Mouse (Mus musculus) embryonic facial prominence, embryonic 13.5 days (tissue): ENCODE results near the gene Msh5. TPM values are rescaled to one million over a fixed set of nuclear protein-coding genes. Genes with fewer than 3 reads are reported as not detected.
"Not testable (repeated sequence)": the region's sequence is repeated elsewhere in the genome, so short reads cannot be mapped to it uniquely, and the experiment has no call there.

ENCODE experiments used
- ATAC-seq: fragments of 200-750 bp; cut with Nextera tagmentation; 2 replicates; pipeline ENCODE4 v1.8.0; 2017; ENCODE audit warnings: low read depth; ENCODE audit not compliant: insufficient number of reproducible peaks, insufficient read depth, low FRiP score, low TSS enrichment
- H3K27ac ChIP-seq: fragments of 300-500 bp; sonication (generic); 2 replicates; pipeline ENCODE4 v1.5.1; 2015; ENCODE audit warnings: moderate library complexity, mild to moderate bottlenecking, inconsistent platforms
- H3K27me3 ChIP-seq: fragments of 300-500 bp; sonication (generic); 2 replicates; pipeline ENCODE4 v1.6.1; 2015; ENCODE audit warnings: mild to moderate bottlenecking, inconsistent platforms
- H3K36me3 ChIP-seq: fragments of 300-500 bp; sonication (generic); 2 replicates; pipeline ENCODE4 v1.6.1; 2015; ENCODE audit warnings: mild to moderate bottlenecking, inconsistent platforms
- H3K4me1 ChIP-seq: fragments of 300-500 bp; sonication (generic); 2 replicates; pipeline ENCODE4 v1.6.1; 2015; ENCODE audit warnings: inconsistent platforms
- H3K4me2 ChIP-seq: fragments of 300-500 bp; sonication (generic); 2 replicates; pipeline ENCODE4 v1.6.1; 2015; ENCODE audit warnings: moderate library complexity, mild to moderate bottlenecking, inconsistent platforms
- H3K4me3 ChIP-seq: fragments of 300-500 bp; sonication (generic); 2 replicates; pipeline ENCODE4 v1.5.1; 2015; ENCODE audit warnings: mild to moderate bottlenecking, inconsistent platforms
- H3K9ac ChIP-seq: fragments of 300-500 bp; sonication (generic); 2 replicates; pipeline ENCODE4 v1.6.1; 2015; ENCODE audit warnings: mild to moderate bottlenecking, inconsistent platforms
- H3K9me3 ChIP-seq: fragments of 300-500 bp; sonication (generic); 2 replicates; pipeline ENCODE4 v1.6.1; 2016; ENCODE audit warnings: inconsistent platforms
- WGBS: fragments of 180-500 bp; shearing (Covaris S2); methylation state at CpG from one replicate; pipeline ENCODE4 v1.1.7; 2015; ENCODE audit warnings: mixed read lengths; 5-methylcytosine and 5-hydroxymethylcytosine counted together
- polyA plus RNA-seq: library from polyadenylated mRNA; unstranded; fragments of >200 nt; fragmentation: Nextera tagmentation; extraction: Ambion mirVana; gene quantifications from 2 replicates; pipeline ENCODE4 v1.2.1, GENCODE M21; 2015

Msh5 gene
- polyA plus RNA-seq, 1 experiment from 2014 or later: 3.5 TPM

DNA sequence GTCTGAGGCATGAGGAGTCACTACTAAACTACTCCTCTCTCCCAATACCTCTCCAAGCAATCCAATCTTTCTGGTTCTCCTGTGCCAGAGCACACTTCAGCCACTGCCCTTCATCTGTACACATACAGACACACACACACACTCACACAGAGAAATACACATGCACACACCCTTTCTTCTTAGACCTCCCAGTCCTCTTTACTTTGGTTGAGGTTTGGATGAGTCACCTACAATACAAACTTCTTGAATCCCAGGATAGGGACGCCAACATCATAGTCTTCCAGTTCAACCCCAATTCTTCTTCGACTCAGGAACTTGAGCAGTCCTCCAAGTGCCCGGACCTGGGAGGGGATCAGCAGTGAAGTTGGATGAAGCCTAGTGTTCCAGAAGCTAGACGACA, 2.8 kb downstream of the Msh5 start:
- Histone ChIP-seq H3K27ac (no peak overlapping the region), H3K4me1 (peaks cover 32% of the 10 kb centered on the region), H3K27me3 (no peaks in the 10 kb centered on the region), H3K9me3 (no peaks in the 10 kb centered on the region), H3K4me2 (no peak overlapping the region), H3K36me3 (no peaks in the 10 kb centered on the region), H3K4me3 (no peak overlapping the region), H3K9ac (0 out of 2 replicates have a peak overlapping the region, but pooled peaks have one; percentile 2)
- no peak for ATAC-seq
- WGBS: 86% methylated on average over 4 of the region's 4 CpGs

GRCm38 (mm10) chr17:35039121-35039873, 7.2 kb downstream of the Msh5 start:
- Histone ChIP-seq H3K27me3 (no peaks in the 10 kb centered on the region), H3K4me2 (no peak overlapping the region), H3K4me3 (no peak overlapping the region)

GRCm38 (mm10) chr17:35034896-35035295, 11.6 kb downstream of the Msh5 start:
- WGBS: 65% methylated on average over 6 of the region's 6 CpGs
- Histone ChIP-seq H3K36me3 (no peaks in the 10 kb centered on the region), H3K9ac (no peak overlapping the region), H3K4me2 (no peak overlapping the region), H3K27me3 (no peaks in the 10 kb centered on the region), H3K27ac (no peak overlapping the region), H3K9me3 (no peaks in the 10 kb centered on the region), H3K4me1 (peaks cover 1% of the 10 kb centered on the region), H3K4me3 (no peak overlapping the region)
- no peak for ATAC-seq

More at GRCm38 (mm10) chr17:35039121-35039873, 7.2 kb downstream of the Msh5 start:
- H3K9me3 ChIP-seq: no peaks in the 10 kb centered on the region
- 80% methylated on average over 11 of the region's 11 CpGs for WGBS
- H3K9ac ChIP-seq: no peak overlapping the region
- no peak overlapping the region for H3K27ac ChIP-seq
- ATAC-seq: no peak
- H3K36me3 ChIP-seq: no peaks in the 10 kb centered on the region
- no peaks in the 10 kb centered on the region; the same call in 1 of the 2 replicates for H3K4me1 ChIP-seq

GRCm38 (mm10) chr17:35033703-35034102, 12.8 kb downstream of the Msh5 start:
- not testable (repeated sequence) for H3K36me3 ChIP-seq, H3K4me3 ChIP-seq, H3K9me3 ChIP-seq, ATAC-seq, H3K27ac ChIP-seq, H3K4me2 ChIP-seq, H3K4me1 ChIP-seq, H3K27me3 ChIP-seq, H3K9ac ChIP-seq
- 65% methylated on average over 1 of the region's 1 CpGs for WGBS

GRCm38 (mm10) chr17:35032323-35032870, 14.1 kb downstream of the Msh5 start:
- H3K9ac ChIP-seq: no peak overlapping the region
- ATAC-seq: no peak
- H3K27ac ChIP-seq: no peak overlapping the region
- H3K36me3 ChIP-seq: no peaks in the 10 kb centered on the region
- H3K4me1 ChIP-seq: peaks cover 12% of the 10 kb centered on the region
- no peak overlapping the region for H3K4me3 ChIP-seq
- no peaks in the 10 kb centered on the region for H3K27me3 ChIP-seq
- WGBS: 73% methylated on average over 8 of the region's 8 CpGs
- H3K4me2 ChIP-seq: no peak overlapping the region
- no peaks in the 10 kb centered on the region for H3K9me3 ChIP-seq

- H3K9me3 ChIP-seq: no peaks in the 10 kb centered on the region
- H3K4me2 ChIP-seq: no peak overlapping the region
- H3K36me3 ChIP-seq: no peaks in the 10 kb centered on the region
- H3K27me3 ChIP-seq: no peaks in the 10 kb centered on the region
- ATAC-seq: no peak
- no peak overlapping the region for H3K9ac ChIP-seq
- H3K4me1 ChIP-seq: peaks cover 15% of the 10 kb centered on the region
- 93% methylated on average over 7 of the region's 7 CpGs for WGBS
- H3K4me3 ChIP-seq: no peak overlapping the region
- H3K27ac ChIP-seq: no peak overlapping the region
Observed at GRCm38 (mm10) chr17:35031880-35032279, 14.7 kb downstream of the Msh5 start.

DNA sequence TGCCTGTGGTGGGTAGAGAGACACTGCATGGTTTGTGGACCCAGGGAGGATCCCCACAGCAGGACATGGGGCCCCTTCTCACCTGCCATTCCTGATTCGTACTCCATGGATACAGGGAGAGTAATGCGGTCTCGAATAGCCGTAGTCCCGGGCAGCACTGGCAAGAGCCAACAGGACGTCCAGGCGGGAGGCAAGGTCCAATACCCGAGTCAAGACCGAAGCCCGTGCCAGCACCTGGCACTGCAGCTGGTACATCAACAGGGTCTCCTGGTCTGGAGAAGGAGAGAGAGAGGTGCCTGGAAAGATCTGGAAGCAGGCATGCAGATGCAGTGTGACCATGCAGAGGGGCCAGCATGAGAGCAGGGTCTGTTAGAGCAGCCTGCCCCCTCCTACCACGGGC, 15.3 kb downstream of the Msh5 start:
- Histone ChIP-seq H3K4me2 (no peak overlapping the region), H3K9ac (no peak overlapping the region), H3K36me3 (no peaks in the 10 kb centered on the region), H3K4me1 (peaks cover 20% of the 10 kb centered on the region), H3K9me3 (no peaks in the 10 kb centered on the region), H3K27me3 (no peaks in the 10 kb centered on the region), H3K4me3 (no peak overlapping the region), H3K27ac (no peak overlapping the region)
- ATAC-seq: no peak
- 92% methylated on average over 11 of the region's 11 CpGs for WGBS

- no peaks in the 10 kb centered on the region for H3K9me3 ChIP-seq
- no peaks in the 10 kb centered on the region for H3K36me3 ChIP-seq
- H3K27me3 ChIP-seq: no peaks in the 10 kb centered on the region
- H3K4me3 ChIP-seq: no peak overlapping the region
- H3K9ac ChIP-seq: 0 out of 2 replicates have a peak overlapping the region, but pooled peaks have one; percentile 58
- no peak overlapping the region for H3K27ac ChIP-seq
- no peak for ATAC-seq
- WGBS: 31% methylated on average over 19 of the region's 19 CpGs
- peak overlapping the region; percentile 24 for H3K4me2 ChIP-seq
- peaks cover 29% of the 10 kb centered on the region for H3K4me1 ChIP-seq
Observed at GRCm38 (mm10) chr17:35029691-35030532, 16.6 kb downstream of the Msh5 start.

DNA sequence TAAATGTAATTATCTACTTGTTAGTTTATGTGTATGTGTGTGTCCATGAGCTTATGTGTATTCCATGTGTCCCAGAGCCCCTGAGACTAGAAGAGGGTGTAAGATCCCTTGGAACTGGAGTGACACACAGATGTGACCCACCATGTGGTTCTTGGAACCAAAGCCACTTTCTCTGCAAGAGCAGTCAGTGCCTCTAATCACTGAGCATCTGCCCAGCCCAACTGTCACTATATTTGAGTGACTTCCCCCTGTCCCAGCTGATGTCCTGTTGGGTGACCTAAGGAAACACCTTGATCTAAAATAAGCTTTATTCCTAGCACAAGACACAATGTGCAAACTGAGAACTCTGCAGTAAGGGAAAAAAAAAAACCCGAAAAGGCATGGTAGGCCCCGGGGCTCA, 18.2 kb downstream of the Msh5 start:
- no peaks in the 10 kb centered on the region for H3K27me3 ChIP-seq
- H3K4me1 ChIP-seq: peaks cover 37% of the 10 kb centered on the region
- no peak overlapping the region for H3K27ac ChIP-seq
- 71% methylated on average over 2 of the region's 2 CpGs for WGBS
- H3K4me3 ChIP-seq: no peak overlapping the region
- no peaks in the 10 kb centered on the region for H3K36me3 ChIP-seq
- ATAC-seq: no peak
- no peak overlapping the region for H3K9ac ChIP-seq
- H3K4me2 ChIP-seq: no peak overlapping the region
- H3K9me3 ChIP-seq: no peaks in the 10 kb centered on the region

DNA sequence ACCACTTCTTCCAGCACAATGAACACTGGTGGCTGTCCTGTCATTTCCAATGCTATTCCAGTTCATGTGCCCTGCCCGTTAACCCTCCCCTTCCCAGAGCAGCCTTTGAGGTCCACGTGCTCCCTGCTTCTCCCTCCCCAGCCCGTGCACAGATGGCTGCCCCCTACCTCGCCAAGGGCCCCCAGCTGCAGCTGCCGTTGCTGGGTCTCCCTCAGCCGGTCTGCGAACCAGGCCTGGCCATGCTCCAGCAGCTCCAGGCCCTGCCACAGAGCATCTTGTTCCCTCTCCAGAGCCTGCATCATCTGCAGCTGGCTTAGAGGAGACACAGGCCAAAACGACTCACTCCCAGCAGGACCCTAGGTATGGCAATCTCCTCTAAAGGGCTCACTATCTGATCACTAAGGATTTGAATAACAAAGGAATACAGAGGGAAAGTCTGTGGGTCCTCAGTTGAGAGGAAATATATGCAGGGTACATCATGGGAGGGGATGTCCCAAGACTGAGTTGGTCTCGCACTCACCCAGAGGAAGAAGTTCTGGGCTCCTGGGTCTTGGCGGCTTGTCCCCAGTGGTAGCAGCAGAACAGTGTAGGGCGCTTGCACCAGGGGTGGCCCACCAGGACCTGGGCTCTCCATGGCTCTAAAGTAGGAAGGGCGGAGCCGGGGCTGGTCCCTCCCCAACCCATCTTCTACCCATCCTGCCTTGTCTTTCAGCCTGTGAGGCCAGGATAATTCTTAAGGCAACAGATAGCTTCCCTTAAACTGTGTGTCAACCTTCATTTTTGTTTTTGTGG, 19.1 kb downstream of the Msh5 start, which contains the start of gene Sapcd1:
Sapcd1 (minus strand) TSS at position 740 of the 792 bp plus-strand sequence.
- peak within 1 kb of the TSS; percentile 64 for H3K9ac ChIP-seq
- peaks cover 37% of the 10 kb centered on the region for H3K4me1 ChIP-seq
- no peaks in the 10 kb centered on the region for H3K27me3 ChIP-seq
- H3K4me3 ChIP-seq: peak within 1 kb of the TSS; percentile 25
- H3K4me2 ChIP-seq: peak within 1 kb of the TSS; percentile 45
- WGBS: 33% methylated on average over 13 of the region's 13 CpGs
- H3K9me3 ChIP-seq: no peaks in the 10 kb centered on the region
- H3K36me3 ChIP-seq: no peaks in the 10 kb centered on the region
- ATAC-seq: peak; percentile 28; the same call in 1 of the 2 replicates
- H3K27ac ChIP-seq: peak within 1 kb of the TSS; percentile 87

DNA sequence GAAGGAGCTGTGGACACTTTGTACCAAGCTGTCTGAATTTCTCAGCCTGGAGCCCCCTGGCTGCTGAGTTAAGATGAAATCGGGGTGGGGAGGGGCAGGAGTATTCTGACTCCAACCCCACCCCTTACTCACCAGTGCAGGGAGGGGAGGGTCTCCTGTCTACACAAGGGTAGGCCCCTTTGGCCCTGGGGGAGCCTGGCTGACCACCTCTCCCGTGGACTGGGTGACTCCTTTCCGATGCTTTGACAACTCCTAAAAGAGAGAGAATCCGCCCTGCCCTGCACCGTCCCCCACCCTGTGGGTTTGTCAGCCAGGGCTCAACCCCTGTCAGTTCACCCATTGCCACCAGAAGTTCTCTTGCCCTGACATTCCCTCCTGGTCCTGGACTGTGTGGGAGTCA, 20.3 kb downstream of the Msh5 start:
- no peaks in the 10 kb centered on the region for H3K36me3 ChIP-seq
- no peak overlapping the region for H3K4me3 ChIP-seq
- peak overlapping the region; percentile 87 for H3K27ac ChIP-seq
- H3K9ac ChIP-seq: peak overlapping the region; percentile 44; the same call in 1 of the 2 replicates
- H3K27me3 ChIP-seq: no peaks in the 10 kb centered on the region
- WGBS: 77% methylated on average over 5 of the region's 5 CpGs
- peaks cover 44% of the 10 kb centered on the region for H3K4me1 ChIP-seq
- no peaks in the 10 kb centered on the region for H3K9me3 ChIP-seq
- no peak for ATAC-seq
- H3K4me2 ChIP-seq: peak overlapping the region; percentile 24
